Mouse (Mus musculus): ENCODE data around the gene Pfn1. TPM values are rescaled to one million over a fixed set of nuclear protein-coding genes. Genes with fewer than 3 reads are reported as not detected.

The Pfn1 gene
- total RNA-seq, 2 experiments from 2014 or later: 284 to 293 TPM

DNA sequence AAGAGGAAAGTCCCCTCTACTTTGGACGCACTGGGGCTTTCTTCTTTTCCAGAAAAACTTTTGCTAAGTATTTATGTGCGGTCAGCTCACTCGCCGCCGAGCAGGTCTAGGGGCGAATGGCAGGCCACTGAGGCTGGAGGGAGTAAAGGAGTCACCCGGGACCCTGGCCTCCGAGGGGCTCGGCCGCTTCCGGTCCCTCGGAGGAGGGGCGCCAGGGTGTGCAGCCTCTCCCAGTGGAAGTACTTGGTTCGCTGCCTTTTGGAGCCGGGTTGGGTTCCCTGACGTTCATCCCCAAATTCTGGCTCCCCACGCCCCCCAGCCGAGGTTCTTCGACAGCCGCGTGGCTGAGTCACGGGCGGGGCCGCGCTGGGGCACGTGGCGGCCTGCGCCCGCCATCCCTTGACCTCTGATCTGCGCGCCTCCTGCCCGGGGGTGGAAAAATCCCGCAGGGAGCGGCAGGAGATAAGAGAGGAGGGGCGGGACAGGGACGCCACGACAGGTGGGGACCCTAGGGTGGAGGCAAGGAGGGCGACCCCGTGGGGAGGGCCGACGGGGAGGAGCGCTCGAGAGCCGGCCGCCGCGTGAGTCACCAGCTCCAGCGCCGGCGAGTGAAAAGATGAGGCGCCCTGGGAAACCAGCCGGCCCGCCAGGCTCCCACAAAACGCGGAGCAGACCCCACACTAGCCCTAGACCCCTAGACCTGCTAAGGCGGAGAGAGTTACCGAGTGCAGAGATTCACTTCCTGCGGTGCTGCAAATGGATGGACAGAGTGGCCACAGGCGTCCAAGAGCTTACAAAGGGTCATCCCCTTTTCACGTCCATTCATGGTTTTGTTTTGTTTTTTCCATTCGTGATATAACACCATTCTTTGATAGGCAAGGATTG is 1.4 kb upstream of the Pfn1 start:
- DNase-seq: peak; percentile 79

DNA sequence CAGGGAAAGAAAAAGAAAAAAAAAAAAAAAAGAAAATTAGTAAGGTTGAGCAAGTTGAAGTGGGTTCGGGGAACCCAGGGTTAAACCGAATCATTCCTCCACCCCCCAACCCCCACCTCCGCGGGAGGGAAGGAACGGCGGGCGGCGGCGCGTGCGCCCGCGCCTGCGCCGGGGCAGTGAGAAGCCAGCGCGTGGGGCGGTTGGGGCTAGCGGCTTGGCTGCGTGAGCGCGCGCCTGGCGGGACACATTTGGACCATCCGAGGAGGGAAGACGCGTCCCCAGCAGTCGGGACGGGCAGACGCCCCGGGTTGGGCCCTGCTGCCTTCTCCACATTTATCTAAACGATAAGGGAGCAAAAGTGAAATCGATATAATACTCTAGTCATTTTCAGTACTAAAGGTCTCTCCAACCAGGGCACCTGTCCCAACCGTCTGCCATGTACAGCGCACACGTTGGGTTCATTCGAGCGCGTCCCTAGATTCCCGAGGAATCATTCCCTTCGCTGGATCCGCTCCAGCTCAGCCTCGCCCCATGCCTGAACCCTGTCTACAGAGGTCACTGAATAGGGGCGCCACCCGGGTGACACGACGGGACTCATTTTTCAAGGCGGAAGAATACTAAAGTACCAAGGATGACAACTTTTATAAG is 603 bp upstream of the Pfn1 start:
- peak; percentile 91 for DNase-seq

DNA sequence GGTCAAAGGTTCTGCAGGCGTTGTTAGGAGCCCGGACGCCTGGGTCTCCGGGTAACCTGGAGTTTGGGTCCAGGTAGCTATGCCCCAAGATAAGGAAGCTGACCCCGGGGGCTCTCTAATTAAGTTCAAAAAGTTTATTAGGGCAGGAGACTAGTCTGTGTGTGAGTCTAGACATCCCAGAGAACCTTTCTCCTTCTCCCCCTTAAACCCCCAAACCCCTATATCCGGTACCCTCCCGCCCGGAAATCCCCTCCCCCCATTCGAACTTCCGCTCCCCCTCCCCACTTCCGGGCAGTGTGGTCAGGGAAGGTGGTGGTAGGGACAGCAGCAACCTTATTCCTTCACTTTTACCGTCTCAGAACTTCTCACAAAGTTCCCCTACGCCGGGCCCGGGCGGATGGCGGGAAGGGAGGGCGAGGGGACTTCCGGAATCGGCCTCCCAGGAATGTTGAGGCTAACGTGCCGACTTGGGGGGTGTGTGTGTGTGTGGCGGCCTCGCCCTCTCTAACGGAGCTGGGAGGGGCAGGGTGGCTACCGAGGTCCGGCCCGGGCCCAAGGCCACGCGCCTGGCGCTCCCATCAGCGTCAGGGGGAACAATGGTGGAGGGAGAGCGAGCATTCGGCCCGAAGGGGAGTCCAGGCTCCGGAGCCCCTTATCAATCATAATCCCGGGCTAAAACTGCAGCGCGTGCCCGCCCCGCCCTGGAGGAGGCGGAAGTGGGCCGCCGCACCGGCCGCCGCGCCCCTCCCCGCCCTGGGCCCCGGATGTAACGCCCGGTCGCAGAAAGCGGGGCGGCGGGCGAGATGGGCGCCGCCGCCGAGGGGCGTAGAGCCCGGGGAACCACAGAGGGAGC is 873 bp downstream of the Pfn1 start:
- DNase-seq: peak; percentile 72

DNA sequence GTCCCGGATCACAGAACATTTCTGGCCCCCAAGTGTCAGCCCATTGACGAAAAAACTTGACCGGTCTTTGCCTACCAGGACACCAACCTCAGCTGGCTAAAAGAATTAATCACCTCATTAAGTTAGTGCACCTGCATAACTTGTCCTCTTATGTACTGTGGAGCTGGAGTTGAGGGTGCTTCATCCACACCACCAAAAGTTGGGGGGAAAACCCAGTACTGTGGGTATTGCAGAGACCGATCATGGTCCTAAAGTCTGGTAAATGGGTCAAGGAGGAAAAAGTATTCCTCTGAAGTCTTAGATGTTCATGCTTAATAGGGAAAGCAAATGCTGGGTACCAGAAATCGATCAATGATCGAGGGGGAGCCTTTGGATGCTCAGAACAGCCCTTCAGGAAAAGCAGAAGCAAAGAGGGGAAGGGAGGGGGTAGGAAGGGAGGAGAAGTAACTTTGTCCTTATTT is 1.5 kb downstream of the Pfn1 start:
- DNase-seq: no peak

DNA sequence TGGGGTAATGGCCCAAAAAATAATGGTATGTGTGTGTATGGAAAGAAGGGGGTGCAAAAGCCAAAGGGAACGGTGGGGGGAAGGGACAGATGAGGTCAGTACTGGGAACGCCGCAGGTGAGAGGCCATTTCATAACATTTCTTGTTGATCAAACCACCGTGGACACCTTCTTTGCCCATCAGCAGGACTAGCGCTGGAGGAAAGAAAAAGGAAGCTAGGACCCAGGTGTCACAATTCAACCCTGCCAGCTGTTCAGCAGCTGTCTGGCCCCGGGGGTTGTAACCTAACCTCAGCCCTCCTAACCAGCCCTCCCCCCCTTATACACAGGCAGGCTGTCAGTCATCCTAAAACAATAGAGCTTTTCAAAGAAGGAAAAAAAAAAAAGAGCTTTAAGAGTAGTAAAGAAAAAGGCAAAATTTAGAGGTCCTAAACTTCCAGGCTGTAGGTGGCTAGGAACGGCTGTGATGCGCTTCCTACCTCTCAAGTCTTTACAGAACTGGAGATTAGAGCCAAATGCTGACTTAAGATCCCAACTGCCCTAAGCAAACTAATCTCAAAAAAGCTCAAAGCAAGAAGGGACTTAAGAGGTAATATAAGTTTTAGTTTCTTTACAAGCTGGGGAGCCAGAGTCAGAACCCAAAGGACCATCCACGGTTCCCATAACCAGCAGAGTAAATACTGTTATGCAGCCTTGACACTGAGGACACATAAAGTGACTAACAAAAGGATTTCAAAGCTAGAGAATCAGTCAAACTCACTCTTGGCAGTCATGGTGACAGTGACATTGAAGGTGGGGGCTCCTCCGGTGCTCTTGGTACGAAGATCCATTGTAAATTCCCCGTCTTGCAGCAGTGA is 2.2 kb downstream of the Pfn1 start:
- peak; percentile 29 for DNase-seq

DNA sequence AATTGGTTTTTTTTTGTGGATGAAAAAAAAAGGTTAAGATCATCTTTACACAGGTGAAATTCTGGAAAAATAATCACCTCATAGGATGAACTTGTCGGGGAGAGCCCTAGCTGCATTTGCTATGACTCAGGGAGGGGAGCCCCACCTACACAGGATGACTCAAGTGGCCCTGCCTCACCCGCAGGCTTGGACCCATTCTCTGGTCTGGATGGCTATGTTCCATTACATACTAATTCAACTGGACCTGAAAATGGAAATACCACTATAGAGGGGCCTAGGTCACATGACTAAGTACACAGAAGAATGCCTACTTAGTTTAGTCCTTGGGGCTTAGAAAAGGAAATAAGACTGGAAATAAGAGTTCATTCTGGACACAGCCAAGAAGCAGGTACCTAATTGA is 3.1 kb downstream of the Pfn1 start:
- DNase-seq: no peak

DNA sequence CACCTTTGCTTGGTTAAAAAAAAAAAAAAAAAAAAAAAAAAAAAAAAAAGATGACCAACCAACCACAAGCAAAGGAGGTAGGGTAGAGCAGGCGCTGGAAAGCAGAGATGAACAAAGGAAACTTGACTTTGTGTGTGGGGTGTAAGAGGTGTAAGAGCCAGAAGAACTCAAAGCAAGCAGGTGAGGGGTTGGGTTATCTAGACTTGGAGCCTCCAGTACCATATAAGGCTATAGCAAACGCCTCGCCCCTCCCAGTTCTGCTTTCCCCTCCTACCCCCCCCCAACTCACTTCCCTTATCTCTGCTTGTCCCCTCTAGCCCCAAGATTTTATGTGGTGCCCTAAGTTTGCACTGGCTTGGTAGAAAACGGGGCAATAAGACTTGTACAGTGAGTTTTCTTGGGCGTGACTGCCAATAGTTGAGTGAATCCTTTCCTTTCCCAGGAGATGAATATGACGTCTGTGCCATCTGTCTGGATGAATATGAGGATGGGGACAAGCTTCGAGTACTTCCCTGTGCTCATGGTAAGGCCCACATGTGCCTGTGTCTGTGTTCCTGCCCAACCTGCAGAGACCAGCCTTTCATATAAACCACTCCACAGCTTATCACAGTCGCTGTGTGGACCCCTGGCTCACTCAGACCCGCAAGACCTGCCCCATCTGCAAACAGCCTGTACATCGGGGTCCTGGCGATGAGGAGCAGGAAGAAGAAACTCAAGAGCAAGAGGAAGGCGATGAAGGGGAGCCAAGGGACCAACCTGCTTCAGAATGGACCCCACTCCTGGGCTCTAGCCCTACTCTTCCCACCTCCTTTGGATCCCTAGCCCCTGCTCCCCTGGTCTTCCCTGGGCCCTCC is 3.9 kb downstream of the Pfn1 start:
- DNase-seq: no peak

DNA sequence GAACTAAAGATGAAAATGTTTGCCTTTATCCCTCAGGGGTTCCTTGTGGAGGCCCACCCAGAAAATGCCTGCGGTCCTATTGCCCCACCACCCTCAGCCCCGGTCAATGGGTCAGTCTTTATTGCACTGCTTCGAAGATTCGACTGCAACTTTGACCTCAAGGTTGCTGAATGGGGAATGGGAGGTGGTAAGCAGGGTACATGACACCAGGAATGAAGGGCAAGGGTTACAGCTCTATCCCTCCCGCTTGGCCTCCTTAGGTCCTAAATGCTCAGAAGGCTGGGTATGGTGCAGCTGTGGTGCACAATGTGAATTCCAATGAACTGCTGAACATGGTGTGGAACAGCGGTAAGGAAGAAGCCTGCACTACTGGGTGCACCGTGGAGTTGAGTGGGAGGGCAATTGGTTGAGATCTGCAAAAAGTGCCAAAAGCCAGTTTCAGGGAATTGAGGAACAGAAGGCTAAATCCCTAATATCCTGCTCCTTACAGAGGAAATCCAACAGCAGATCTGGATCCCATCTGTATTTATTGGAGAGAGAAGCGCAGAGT is 5.2 kb downstream of the Pfn1 start:
- DNase-seq: no peak

DNA sequence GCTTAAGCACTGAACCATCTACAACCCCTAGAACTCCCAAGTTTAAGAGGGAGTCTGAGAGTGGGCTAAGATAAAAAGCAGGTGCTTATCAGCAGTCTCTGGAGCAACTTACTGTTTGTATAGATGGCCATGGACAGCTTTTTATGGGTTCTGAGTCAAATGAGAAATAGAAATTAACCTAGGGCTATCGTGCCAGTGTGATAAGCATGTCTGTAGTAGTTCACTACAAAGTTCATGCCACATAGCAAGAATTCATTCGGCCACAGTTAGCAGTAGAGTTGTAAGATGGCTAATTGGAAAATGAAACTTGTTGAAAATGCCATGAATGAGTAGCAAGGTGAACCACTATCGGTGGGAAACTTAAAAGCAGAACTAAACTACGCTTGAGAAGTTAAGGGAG is 5.9 kb downstream of the Pfn1 start:
- DNase-seq: no peak

DNA sequence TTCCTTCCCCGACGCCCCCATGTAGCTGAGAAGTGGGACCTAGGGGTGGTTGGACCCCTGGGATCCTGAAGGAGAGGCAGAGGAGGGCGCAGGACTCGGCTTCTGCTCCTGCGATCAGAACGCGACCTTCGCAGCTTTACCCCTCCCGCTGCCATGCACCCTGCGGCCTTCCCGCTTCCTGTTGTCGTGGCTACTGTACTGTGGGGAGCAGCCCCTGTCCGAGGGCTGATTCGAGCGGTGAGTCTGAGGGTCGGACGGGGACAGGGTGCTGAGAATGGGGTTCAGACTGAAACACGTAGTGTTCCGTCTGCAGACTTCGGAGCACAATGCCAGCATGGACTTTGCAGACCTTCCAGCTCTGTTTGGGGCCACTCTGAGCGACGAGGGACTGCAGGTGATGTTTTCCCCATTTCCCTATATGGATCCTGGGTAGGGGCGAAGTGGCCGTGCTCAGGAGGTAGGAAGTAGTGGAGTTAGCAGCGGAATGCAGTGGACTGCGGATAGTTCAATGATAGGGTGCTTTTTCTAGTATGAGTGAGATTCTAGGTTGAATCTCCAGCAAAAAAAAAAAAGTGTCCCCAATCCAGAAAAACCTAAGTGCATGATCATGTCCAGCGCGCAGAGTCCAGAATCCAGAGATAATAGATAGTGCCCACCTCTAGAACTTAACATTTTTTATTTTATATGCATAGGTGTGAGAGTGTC is 6.6 kb downstream of the Pfn1 start:
- peak; percentile 39 for DNase-seq

DNA sequence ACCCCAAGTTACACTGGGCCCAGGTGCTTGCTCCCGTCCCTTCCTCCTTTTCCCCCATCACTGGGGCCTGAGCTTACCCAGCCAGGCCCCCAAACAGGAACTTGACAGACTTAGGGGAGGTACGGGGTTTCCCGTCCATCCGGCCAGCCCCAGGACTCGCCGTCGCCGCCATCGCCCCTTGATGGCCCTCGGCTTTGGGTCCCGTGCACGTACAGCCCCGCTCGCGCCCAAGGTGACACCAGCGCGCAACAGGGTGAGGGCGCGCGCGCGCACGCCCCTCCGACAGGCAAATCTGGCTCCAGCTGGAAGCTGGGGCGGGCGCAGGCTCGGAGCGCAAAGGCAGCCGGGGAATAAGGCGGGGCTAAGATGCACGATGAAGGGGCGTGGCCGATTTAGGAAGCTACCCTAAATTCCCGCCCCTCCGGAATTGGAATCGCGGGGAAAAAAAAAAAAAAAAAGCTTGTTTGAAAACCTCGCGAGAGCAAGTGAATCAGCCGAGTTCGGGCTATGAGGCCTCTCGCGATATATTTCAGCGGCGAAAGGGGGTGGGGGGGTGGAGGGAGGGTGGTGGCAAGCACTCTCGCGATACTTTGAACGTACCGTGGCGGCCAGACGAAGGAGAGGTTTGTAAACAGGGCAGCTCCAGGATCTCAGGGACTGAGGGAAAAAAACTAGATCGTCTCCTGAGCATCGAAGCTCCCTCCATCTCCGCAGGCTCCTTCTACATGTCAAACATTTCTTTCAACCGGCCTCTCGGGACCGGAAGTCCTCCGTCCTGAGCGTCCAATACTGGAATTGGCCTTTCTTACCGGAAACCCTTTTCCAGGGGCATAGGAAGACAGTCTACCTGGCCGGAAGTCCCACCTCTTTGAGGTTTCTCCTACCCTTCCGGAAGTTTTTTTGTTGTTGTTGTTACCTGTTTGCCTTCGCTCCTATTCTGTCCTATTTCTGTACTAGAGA is 7.5 kb downstream of the Pfn1 start, which contains the start of the genes Rnf167 and Slc25a11:
Gene Rnf167 (plus strand): TSS at position 545 of the 960 bp plus-strand sequence.
Gene Slc25a11 (minus strand): TSS at position 789 of the 960 bp plus-strand sequence.
- peak; percentile 96 for DNase-seq

DNA sequence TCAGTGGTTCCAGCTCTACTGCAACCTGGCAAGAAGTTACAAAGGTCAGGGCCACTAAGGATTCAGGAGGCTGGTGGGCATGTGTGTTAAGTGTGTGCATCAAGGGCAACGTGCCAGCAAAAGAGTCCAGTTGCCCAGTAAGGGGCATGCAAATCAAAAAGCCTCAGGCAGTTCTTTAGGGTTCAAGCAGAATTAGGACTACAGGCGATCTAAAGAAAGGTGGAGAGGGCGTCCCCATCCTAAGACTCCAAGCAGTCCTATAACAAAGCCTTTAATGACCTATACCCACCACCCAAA is 8.2 kb downstream of the Pfn1 start:
- no peak for DNase-seq

DNA sequence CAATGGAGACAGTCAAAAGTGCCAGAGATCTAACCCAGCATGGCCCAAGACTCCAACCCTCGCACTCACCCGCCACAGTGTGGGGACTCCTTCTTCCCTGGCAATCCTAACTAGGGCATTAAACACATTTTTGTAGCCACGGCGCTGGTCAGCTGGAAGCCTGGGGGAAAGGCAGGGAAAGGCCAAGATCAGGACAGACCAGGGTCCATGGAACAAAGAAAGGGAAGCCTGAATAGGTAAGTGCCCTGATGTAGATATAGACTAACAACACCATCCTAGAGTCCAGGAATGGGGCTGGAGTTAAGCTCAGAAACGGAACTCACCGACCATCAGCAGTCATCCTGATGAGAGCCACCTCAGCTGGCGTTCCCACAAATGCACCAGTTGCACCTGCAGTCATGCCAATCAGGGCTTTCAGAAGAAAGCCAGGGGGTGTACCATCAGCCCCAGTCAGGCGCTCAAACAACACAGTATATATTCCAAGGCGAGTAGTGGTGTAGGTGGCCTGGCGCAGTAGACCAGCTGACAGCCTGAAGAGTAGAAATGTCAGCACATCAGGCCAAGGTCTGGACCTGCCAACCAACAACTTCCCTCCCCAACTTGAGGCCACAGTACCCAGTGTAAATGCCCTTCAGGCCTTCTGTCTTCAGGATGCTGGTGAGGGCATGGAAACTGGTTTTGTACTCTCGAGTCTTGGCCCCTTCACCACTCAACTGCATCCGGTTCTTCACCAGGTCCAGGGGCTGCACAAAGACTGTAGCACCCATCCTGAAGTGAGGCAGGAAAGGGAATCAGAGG is 8.8 kb downstream of the Pfn1 start:
- DNase-seq: no peak

DNA sequence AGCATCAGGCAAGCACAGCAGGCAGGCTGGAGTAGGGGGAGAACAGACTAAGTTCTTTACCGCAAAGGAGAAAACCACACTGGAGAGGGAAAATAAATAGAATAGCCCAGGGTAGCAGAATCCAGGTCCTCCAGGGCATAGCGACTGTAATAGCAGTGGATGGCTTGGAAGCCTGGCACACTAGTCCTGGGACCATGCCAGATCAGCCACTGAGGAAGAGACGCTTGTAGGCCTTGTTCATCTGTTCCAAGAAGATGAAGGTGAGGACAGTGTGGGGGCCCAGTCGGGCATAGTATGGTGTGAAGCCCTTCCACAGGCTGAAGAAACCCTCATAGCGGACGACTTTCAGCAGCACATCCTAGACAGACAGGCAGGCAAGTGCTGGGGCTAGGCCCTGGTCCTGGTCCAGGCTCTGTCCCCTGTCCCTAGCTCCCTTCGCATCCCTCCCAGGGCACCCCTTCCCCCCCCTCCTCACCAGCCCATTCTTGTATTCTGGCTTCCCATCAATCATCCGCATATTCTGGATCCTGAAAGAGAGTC is 9.8 kb downstream of the Pfn1 start:
- no peak for DNase-seq

DNA sequence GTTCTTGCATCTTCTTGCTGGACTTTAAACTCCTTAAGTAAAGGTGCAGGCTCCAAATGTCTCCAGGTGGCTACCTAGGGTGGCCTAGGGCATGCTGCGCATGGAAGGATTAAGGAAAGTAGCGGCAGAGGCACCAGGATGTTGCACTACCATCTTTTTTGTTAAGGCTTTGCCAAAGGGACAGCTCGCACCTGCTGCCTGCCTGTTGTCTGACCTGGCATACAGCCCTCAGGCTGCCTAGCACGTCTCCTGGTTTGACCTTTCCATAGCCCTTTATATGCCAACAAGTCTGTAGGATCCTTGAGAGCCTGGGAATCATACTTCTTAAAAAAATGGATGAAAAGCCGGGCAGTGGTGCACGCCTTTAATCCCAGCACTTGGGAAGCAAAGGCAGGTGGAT is 11.4 kb downstream of the Pfn1 start:
- peak; percentile 40 for DNase-seq

DNA sequence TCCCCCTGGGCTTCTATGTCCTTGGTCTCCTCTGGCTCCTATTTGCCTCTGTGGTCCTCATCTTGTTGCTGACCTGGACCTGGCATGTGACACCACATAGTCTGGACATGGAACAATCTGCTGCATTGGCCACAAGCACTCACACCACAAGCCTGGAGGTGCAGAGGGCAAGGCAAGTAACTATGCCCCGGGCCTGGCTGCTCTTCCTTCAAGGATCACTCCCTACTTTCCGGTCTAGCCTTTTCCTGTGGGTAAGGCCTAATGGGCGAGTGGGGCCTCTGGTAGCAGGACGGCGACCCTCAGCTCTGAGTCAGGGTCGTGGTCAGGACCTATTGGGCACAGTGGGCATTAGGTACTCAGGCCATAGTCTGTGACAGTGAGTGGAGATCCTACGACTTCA is 13.2 kb downstream of the Pfn1 start:
- no peak for DNase-seq

DNA sequence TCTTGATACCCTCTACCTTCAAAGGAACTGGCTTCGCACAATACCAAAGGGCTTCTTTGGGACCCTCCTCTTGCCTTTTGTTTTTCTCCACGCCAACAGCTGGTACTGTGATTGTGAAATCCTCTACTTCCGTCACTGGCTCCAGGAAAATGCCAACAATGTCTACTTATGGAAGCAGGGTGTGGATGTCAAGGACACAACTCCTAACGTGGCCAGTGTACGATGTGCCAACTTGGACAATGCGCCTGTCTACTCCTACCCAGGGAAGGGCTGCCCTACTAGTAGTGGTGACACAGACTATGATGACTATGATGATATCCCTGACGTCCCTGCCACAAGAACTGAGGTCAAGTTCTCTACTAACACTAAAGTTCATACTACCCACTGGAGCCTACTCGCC is 14.5 kb downstream of the Pfn1 start:
- no peak for DNase-seq
